Mouse (Mus musculus) ZHBTc4 (cell line): ENCODE results near the gene Clns1a.
A peak's percentile ranks its signal among the peaks of the same experiment; 100 is the strongest.

Experiments used
- DNase-seq: peaks from one replicate; pipeline ENCODE4 v3.0.0-alpha.2; 2011; ENCODE audit warnings: low read depth, low spot score

The Clns1a gene

DNA sequence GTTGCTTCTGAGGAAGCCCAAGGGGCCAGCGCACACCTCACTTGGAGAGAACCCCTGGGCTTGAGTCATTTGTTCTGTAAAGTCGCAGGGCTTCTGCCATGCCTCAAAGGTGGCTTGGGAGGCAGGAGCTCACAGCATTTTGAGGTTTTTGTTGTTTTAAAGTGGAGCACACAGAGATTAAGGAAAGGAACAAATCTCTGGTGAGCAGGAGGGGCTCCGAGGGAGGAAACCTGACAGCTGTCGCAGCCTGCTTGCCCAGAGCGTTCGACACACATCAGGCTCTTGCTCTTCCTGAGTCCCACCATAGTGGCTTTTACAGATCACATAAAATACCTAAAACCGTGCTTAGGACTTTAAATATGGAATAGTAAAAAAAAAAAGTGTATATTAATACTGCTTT, 30.3 kb downstream of the Clns1a start:
- no peak for DNase-seq

DNA sequence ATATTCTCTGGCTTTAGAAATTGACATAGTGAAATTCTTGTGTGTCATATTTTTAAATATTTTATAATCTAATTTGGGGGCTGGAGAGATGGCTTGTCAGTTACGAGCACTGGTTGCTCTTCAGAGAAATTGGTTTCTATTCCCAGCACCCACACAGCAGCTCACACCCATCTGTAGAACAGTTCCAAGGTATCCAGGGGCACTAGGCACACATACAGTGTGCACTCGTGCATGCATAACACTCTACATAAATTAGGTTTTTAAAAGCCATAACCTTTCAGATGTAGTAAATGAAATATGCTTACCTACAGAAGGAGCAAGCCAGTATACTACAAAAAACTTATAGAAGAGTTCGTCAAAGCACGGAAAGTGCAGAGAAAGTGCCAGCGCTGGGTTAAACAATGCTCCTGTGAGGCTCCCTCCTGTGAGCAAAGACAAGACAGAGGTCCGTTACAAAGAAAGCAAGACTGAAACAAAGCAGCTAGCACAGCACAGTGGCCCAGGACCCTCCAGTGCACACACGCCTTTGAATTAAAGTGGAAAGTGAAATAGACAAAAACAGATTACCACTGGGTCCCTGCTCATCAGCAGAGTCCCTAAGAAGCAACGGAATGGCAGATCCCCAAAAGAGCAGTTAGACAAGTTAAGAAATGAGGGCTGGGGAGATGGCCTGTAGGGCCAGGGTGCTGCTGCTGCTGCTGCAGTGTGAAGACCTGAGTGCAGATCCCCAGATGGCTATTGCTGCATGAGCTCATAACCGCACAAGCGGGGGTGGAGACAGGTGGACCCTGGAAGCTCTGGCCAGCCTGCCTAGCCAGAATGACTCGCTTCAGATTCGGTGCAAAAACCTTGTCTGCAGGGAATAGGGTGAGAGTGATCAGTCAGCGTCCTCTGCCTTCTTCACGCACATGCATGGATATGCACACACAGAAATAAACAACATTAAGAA, 32.5 kb downstream of the Clns1a start:
- DNase-seq, result no peak

DNA sequence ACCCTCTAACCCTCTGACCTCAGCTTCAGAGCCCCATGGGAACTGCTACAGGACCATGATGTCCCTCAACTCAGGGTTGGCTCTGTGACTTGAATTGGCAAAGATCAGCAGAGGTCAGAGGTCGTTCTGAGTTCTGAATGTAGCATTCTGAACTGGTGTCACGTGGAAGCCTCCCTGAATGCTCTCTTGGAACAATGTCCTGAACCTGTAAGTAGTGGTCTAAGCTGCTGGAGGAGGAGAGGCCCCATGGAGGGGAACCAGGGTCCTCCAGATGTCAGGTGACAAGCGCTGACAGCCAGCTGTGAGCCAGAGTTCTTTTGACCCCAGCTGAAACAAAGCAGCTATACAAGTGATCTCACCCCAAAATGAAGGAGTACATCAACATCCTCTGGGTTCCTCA, 34.0 kb downstream of the Clns1a start:
- no peak for DNase-seq

DNA sequence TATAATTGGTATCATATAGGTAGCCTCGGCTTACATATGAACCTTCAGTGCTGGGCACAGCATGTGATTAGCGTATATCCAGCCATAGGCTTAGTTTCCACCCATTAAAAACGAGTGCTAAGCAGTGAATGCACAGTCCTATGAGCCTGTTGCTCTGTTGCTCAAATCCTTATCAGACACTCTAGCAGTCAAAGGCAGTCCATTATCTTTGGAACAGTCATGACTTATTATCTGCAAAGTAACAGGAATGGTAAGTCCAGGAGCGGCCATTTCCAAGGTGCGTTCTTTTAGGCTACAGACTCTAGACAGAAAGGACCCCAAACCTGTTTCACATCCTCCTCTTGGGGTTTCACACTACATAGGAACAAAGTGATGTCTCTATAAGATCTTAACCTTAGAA, 37.2 kb downstream of the Clns1a start:
- no peak for DNase-seq

DNA sequence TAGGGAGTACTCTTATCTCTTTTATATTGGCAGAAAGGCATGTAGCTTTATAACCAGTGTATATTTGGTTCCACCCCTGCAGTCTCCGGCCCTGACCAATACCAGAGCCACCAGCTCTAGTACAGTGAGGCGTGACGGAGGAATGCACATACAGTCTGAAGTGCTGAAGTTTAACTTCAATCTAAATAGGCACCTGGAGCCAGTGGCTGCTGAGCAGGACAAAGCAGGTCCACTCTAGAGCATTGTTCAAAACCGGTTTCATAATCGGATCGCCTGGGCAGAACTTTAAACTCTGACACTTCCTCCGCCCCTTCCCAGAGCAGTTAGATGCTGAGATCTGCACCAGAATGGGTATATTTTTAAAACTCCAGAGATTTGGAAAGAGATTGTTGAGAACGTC, 38.6 kb downstream of the Clns1a start:
- no peak for DNase-seq

DNA sequence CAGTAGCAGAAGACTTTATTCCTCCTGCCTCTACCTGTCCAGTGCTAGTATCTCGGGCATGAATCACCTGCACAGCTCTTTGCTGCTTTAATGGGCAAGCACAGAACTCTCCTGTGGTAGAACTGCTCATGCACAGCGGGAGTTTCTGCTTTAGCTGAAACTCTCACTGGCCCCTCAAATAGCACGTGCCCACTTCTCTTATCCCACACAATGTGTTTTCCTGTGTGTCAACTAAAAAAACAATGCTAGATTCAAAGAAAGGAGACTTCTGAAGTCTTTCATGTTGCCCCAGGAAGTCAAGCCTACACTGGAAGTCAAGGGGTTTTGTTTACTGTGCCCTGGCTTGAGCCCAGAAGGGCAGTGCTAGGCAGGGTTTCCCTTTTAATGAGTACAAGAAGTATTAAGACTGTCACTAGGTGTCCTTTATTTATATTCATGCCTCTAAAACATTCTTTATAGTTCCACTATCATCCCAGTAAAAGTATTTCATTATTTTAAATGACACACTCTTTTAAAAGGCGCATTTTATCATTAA, 39.5 kb downstream of the Clns1a start:
- DNase-seq, result no peak

DNA sequence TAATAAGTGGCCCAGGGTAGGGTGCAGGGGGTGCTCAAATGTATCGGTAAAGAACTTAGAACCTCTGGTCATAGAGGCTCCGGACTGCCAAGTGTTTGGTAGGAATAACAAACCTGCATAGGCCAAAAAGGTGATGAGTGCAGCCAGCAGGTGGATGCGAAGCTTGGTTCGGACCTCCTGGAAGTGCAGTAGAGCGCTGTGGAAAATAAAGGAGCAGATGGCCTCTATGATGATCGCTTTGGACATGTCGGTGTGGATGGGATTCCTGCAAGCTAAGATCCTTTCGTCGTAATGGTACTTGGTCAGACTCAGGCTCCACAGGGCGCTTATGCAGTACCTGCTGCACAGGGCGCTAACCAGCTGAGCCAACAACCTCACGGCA, 40.8 kb downstream of the Clns1a start:
- peak; percentile 29 for DNase-seq

DNA sequence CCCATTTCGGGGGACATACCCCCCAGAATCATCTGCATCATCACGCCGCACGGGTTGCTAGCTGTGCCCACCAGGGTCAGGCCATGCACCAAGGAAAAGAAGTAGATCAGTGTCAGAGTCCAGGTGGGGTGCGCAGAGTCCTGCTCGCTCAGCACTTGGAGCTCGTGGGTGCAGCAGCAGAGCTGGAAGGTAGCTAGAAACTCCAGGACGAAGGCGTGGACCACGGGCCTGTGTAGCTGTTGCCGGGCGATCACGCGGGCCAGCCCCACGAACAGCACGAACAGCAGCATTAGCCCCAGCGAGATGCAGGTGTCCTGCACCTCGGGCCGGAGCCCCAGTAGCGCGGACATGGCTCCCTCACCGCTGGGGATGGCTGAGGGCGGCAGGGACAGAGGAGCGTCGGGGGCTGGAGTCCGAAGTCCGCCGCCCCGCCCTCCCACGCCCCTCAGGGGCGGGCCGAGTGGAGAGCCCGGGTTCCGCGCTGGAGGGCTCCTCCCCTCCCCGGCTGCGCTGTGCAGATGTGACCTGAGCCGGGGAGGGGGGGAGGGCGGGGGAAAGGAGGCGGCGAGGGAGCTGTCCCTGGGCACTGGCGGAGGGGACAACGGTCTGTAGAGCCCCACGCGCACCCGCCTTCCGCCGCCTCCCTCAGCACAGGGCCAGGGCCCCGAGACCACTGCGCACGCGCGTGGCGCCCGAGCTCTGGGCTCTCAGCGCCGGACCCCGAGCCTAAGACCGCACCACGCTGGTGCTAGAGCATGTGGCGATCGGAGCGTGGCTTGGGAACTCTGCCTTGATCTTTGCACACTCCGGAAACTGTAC, 41.4 kb downstream of the Clns1a start, which contains the start of gene Aqp11:
TSS of gene Aqp11 (minus strand) at position 652 of the 819 bp plus-strand sequence.
- peak; percentile 94 for DNase-seq

DNA sequence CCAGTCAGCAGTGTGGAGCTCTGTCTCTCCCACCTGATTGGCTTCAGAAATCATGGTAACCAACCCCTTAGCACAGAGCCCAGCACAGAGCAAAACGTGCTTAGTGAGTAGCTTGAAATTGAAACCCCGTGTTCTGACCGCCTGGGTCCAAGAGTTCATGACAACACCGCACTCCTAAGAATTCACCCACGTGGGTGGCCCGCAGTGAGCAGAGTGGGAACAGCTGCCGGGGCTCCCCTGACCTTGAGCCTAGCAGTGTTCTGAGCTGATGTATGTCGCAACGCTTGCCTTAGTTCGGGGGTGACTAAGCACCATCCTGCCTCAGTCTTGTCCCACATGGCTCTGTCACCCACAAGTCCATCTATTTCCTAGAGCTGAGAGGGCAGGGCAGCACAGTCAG, 44.5 kb downstream of the Clns1a start:
- DNase-seq, result no peak

DNA sequence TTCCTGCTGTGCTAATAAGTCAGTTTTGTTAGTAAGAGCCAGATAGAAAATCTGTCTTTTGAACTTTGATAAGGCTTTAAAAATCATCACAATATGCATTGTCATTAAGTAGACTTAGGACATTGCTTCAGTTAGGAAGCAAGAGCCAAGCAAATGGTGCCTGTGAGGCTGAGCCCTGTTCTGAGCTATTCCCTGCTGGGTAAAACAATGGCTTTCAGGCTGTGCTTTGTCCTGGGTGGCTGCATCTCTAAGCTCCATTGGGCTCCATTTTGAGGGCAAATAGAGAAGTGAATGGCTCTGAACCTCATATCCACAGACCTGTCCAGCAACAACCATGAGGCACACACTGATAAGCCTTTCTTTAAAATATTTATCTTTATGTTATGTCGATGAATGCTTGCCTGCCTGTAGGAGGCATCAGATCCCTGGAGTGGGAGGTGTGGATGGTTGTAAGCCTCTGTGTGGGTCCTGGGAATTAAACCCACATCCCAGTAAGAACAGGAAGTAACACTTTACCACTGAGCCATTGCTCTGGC, 45.4 kb downstream of the Clns1a start:
- peak; percentile 71 for DNase-seq

DNA sequence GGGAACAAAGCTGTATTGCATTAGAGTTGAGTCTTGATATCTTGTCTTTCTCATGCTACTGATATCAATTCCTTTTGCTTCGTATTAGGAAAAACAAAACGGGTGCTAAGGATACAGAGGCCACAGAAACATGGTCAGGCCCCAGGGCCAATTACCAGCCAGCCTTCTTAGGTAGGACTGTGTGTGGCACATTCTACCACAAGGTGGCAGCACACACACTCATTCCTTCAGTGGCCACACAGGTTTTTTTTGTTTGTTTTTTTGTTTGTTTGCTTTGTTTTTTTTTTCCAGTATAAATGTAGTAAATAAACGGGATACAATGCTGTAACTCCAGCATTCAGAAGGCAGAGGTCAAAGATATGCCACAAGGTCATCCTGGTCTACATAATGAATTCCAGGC, 48.9 kb downstream of the Clns1a start:
- peak; percentile 85 for DNase-seq

DNA sequence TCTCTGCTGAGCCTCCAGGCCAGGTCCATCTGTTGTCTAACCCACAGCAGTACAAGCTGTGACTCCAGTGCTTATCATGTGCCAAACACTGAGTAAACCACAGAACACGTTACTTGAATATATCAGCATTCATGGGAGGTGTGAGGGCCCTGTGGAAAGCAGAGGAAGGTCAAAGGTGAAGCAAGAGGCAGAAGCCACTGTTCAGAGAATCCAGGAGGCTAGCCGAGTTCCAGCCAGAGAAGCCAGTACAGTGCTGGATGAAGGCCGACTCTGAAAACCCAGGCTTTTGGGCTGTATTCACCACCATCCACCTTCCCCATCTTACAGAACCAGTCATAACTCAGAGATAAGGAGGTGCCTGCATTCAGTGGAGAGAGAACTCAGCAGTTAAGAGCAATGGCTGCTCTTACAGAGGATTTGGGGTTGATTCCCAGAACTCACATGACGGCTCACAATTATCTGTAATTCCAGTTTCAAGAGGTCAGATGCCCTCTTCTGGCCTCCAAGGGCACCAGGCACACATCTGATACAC, 50.8 kb downstream of the Clns1a start:
- no peak for DNase-seq

DNA sequence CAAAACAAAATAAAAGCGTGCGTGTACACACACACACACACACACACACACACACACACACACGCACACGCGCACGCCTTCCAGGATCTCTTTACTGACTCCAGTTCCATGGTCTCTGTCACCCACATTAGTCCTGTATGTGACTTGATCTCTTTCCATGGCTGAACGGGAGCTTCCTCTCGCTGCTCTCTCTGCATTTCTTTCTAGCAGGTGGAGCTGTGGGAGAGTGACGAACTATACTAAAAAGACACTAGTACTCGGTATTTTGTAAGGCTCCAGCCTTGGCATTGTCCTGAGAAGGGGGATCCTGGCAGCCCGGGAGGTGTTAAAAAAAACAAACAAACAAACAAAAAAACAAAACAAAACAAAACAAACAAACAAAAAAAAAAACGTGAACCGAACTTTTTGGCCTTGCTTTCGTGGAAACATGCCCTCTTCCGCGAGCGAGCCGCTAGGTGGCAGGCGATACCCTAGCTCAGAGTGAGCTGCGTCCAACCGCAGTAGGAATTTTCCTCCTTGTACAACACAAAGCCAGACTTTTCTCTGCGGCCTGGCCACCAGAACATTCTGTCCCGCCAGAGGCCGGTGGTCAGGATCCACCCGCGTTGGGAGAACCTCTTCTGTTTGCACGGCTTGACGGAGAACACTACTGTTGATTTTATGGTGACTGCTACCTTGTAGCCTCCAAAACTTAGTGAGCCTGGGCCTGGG, 51.5 kb downstream of the Clns1a start:
- DNase-seq, result peak; percentile 88

DNA sequence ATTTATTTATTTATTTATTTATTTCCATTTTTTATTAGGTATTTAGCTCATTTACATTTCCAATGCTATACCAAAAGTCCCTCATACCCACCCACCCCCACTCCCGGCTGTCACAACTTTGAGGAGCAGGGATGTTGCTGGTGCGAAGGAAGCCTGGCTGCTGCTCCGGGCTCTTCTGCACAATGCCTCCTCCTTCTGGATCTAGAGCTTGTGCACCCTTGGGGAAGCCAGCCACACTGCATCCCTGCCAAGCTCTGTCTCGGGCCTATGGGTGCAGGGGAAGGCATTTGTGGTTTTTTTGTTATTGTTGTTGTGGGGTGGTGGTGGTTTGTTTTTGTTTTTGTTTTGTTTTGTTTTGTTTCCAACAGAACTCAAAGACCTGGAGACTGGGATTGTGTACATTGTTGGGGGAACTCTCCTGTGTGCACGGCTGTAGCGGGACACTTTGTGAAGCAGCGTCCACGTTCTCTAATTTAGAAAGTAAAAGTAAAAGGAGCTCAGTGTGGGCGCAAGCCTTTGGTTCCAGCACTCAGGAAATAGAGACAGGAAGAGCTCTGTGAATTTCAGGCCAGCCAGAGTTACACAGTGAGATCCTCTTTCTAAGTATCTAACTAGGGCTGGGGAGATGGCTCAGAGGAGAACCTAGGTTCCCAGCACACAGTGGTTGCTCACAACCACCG, 52.2 kb downstream of the Clns1a start:
- peak; percentile 51 for DNase-seq

DNA sequence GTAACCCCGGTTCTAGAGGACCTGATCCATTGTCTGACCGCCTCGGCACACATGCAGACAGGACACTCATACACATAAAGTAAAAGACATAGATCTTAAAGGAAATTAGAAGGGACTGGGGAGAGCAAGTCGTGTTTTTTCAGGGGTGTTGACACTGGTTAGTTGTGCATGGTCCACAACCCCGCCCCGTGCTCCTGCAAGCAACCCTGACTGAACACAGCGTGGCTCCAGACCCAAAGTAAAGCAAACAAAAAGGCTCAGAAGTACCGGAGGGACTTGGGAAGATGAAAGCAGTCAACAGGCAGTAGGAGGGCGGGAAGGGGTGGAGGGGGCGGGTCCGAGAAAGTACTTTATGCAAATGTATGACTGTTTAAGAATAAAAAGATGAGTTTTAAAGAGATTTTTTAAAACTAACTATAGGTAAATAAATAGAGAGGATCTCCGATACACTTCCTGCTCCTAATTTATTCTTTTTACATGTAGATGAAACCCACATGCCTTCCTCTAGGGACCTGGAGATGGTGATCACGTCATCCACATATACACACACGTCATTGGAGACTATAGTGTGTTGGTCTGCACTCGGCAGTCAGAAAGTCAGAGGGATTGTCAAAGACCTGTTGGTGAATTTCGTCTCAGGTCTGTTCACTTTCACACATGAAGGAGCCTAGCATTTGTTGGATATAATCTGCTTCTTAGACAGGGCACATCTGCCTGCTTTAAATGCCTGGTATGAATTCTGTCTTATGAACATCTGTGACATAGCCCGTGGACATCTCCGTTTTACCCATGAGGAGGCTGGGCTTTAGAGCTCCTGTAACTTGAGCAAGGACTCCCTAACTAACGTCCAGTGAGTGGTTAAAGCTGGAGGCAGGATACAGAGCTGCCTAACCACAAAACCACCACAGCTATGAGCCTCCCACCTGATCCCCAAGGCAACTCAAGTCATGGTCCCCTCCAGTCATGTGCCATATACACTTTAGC, 53.1 kb downstream of the Clns1a start:
- DNase-seq, result peak; percentile 89

DNA sequence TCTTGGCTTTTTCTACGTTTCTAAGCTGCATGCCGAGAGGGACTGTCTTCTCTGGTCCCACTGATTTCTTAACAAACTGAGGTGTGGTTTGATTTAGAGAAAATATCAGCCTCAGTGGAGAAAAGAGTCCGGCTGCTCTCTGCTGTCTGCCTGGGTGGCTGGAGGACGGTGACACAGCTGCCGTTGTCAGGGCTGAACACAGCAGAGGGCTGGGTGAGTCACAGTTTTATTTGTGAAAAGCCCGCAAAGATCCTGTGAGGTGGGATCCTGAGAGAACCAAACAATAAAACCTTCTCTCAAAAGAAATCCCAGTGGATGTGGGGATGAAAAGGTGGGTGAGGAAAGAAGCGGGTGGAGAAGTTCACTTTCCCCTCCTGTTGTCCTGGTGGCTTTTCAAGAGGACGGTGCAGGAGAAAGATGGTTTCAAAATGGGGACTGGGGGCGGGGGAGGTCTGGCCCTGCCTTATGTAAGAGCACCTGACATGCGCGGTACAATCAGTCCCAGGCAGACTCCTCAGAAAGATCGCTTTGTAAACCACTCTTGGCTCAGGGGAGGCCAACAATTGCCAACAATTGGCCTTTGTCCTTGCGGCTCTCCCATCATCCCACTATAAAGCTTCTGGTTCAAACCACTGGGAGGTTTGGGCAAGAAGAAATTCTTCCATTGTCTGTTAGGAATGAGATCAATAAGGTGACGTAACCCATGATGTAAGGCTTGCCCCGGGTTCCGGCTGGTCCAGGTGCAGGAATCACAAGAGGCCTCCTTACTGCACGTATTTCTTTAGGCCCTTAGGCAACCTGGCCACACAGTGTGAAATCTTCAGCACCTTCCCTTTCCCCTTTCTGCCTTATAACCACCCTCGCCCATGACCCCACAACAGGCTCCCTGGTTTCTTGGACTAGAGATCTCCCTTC, 60.8 kb downstream of the Clns1a start:
- DNase-seq, result peak; percentile 80

DNA sequence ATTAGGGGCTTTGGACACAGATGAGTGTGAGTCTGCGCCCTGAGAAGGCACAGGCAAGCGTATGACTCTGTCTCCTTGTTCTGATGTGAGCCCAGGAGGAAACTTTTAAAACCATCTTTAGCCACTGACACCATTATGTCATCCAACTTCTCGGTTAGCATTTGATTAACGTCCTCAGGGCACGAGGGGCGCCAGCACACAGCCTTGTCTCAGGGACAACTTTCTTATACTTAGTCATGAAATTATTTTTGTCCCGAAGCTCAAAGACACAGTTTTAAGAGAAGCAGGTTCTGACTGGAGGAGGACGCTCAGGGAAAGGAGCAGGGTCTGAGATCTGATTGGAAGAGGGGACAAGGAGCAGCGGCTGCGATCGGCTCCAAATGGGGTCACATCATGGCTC, 68.2 kb downstream of the Clns1a start:
- no peak for DNase-seq
